Mouse (Mus musculus) mouse trophoblast stem cell (cell line): ENCODE results near the gene Gm4353.

Source experiments
- in situ Hi-C, 2 experiments: fragments of 300-500 bp; cut with MseI, MboI; formaldehyde crosslinking; loops; 2 replicates in 1 of 2; 3 replicates in 1 of 2; pipeline ENCODE4 v1.15.1; 2025

Gm4353 gene

GRCm38 (mm10) chr7:116060739-116061138, 23.7 kb downstream of the Gm4353 start:
- in situ Hi-C loops, result no loop called here

GRCm38 (mm10) chr7:116040470-116041019, 43.9 kb downstream of the Gm4353 start:
- in situ Hi-C loops, result loop anchor here in 1 of 2 experiments (25.0 kb wide), 3 partner anchors 403 to 1128 kb away; no protein-coding TSS in a partner anchor

GRCm38 (mm10) chr7:116039538-116040466, 44.6 kb downstream of the Gm4353 start:
- in situ Hi-C loops, result loop anchor here (10.0 to 25.0 kb wide), 4 partner anchors 403 to 1128 kb away; no protein-coding TSS in a partner anchor

DNA sequence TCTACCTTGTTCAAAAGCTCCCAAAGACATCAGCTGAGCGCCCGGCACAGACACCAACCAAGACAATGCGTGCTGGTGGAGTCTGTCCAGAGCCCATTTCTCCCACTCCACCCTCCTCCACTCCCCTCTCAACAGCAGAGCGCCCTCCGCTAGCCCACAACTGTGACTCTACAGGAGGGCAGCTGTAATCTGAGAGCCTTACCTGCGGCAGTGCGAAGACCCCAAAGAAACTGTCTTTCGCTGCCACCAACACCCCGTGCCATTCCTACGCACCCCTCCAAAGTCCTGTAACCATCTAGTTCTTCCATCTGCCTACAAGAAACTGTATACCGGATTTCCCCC, 45.3 kb downstream of the Gm4353 start, which contains the start of gene 1110004F10Rik:
1110004F10Rik (plus strand) TSS at position 202 of the 342 bp plus-strand sequence.
- in situ Hi-C loops, result loop anchor here (10.0 to 25.0 kb wide), 4 partner anchors 402 to 1127 kb away; no protein-coding TSS in a partner anchor

DNA sequence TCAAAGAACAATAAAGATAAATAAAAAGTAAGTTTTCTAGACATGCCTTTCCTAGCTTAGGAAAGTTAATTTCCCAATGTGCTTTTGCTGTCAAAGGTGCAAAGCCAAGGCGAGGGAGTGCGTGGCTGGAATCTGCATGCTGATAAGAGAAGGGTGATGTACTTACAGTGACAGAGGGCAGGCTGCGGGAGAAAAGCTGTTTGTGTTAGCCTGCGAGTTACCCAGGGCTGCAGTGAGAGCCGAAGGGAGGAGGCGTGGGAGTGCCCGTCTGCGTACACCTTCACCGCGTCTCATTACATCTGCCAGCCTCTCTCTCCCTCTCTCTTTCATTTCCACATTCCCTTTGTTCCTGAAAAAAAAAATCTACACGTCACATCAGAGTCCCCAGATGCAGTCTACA, 45.9 kb downstream of the Gm4353 start, which contains the start of gene Sox6:
Sox6 (minus strand) TSS at position 286 of the 400 bp plus-strand sequence.
- in situ Hi-C loops, result loop anchor here (10.0 to 25.0 kb wide), 4 partner anchors 401 to 1126 kb away; no protein-coding TSS in a partner anchor

- in situ Hi-C loops, result loop anchor here (10.0 to 25.0 kb wide), 4 partner anchors 401 to 1126 kb away; no protein-coding TSS in a partner anchor
Measured at GRCm38 (mm10) chr7:116038024-116038423, 46.4 kb downstream of the Gm4353 start.

DNA sequence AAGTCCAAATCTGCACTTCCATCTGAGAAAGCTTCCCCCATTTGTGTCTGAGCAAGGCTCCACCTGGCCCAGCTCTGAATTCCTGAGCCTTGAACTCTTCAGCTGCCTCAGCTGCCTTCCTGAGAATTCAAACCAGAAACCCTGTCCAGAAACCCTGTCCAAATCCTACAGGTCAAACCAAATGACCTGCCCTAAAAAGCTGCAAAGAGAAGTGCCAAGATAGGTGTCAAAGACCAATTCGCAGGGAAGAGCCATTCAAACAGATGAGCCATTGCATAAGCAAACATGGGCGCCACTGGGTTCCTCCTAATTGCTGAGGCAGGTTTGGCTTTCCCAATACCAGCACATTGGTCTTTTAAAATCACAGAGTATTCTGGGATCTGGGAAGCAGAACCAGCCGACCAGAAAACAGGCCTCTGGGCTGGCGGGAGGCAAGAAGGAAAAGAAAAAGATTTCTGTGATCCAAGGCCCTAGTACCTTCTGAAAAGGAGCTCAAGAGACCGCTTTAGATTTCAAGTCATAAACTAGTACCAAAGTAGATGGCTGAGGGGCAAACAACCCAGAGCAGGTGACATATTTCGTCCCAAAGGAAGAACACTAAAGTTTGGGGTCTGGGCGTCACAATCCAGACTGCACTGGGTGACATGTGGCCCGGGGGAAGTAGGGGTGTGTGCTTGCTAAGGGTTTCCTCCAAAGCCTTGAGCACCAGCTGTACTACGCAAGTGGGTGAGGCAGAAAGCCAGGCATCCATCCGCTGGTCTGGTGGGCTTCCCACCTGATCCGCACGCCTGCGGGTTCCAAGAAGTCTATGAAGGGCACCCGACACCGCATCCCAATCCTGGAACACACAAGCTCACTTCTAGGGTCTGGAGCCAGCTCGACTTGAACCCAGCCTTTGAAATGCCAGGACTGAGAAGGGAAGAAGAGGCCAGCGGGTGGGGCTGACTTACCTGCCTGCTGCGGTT, 47.6 kb downstream of the Gm4353 start:
- in situ Hi-C loops, result loop anchor here (10.0 to 25.0 kb wide), 4 partner anchors 400 to 1125 kb away; no protein-coding TSS in a partner anchor

- in situ Hi-C loops, result loop anchor here (10.0 to 25.0 kb wide), 4 partner anchors 398 to 1123 kb away; no protein-coding TSS in a partner anchor
Measured at GRCm38 (mm10) chr7:116035504-116035903, 48.9 kb downstream of the Gm4353 start.

DNA sequence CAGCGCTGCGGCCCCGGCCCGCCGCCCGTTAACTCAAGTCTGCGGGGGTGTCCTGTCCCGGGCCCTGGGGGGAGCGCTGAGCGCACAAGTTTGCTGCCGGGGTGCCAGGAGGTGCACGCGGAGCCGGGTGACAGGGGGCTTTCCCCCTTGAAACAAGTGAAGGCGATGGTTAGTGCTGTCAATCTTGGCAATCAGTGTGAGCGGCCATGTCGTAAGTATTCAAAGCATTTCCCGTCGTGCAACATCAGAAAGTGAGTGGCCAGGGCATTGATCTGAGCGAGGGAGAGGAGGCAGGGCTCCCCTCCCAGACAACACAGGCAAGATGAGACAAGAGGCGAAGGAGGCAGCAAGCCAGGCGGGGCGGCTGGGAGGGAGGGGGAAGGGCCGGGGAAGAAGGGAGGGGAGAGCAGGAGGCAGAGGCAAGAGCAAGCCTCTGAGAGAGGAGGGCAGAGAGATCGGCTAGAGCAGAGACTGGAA, 50.1 kb downstream of the Gm4353 start:
- in situ Hi-C loops, result loop anchor here (10.0 to 25.0 kb wide), 4 partner anchors 397 to 1122 kb away; no protein-coding TSS in a partner anchor

DNA sequence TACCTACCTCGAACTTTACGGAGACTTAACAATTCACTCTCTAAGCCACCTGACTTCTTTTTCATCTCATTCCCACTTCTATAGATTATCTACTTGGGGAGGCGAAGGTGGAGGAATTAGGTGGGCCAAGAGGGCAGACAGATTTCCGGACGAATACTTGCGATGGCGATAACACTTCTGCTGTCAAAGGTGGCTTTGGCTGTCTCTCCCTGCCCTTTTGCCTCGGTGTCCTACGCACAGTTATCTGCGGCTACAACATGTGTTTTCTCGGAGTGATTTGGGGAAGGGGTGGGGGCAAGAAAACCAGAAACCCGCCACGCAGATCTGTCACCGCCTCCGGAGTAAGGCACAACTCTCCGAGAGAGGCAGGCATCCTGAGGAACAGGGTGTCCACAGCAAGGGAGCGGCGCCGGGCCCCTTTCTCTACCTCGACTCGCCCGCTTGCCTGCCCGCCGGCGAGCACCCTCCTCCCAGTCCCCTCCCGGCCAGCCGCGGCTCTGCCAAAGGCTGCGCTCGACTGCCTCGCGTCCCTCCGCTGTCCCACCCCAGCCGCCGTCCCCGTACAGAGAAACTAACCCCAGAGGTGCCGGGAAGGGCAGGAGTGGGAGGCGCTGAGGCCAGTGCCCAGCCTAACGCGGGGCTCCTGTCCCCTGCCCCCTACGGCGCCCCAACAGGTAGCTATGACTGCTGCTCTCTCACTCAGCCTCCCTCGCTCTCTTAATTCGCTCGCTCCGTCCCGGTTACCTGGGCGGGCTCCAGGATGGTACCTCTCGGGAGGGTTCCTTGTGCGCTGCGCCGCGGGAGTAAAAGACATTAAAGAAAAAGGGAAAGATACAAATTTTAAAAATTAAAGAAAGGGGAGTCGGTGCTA, 50.8 kb downstream of the Gm4353 start:
- in situ Hi-C loops, result loop anchor here (10.0 to 25.0 kb wide), 4 partner anchors 396 to 1121 kb away; no protein-coding TSS in a partner anchor
